7 mouse cellular contexts compared by ENCODE assay signal in the genomic region with DNA sequence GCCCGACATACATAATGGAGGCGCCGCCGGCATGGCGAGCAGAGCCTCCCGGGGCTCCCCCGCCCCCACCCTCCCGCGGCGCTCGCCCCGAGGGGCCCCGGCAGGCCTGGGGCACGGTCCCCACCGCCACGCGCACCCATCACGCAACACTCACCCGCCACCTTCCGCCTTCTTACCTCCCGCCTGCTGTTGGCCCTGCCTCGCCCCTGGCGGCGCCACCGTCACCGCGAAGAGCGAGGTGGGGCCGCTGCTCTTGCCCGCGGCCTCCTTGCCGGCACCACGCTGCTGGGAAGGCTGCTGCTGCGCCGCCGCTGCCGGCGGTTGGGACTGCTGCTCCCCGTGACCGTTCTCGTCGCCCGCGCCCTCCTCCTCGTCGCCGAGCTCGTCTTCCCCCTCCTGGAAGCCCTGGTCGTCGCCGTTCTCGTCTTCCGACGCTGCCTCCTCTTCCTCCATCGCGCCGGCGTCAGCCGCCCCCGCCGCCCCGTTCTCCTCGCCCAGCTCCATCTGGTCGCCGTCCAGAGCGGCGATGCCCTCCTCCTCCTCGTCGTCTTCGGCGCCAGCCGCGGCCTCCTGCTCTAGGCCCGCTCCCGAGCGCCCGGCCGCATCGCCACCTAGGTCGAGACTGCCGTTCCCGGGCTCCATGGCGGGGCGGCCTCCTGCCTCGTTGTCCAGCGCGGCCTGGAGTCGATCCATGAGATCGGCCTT. TPM values are rescaled to one million over a fixed set of nuclear protein-coding genes. Genes with fewer than 3 reads are reported as not detected.
DNase-seq lines count a peak whose midpoint lies in the region; ATAC-seq and TF ChIP-seq lines count a peak whose summit lies in the region.

No protein-coding gene starts in this region.

- peak overlapping the region; percentile 100 for H3K9ac ChIP-seq in liver, embryonic 11.5 days (ENCODE audit: low read depth, low read length)
- H3K9ac ChIP-seq in midbrain, postnatal 0 days (replicated peaks; ENCODE audit: low read length, poor library complexity, severe bottlenecking) = peak overlapping the region; percentile 100

- ATAC-seq in liver, embryonic 11.5 days (replicated peaks; ENCODE audit: low FRiP score) = peak; percentile 22
- peak; percentile 62 for ATAC-seq in midbrain, postnatal 0 days (ENCODE audit: low FRiP score)

- TF ChIP-seq CTCF in cortical plate, adult 2 months (IDR thresholded peaks at IDR 0.05; ENCODE audit: extremely low read depth, insufficient read depth, low read length) = no peak
- TF ChIP-seq CTCF in midbrain, postnatal 0 days (IDR thresholded peaks at IDR 0.05) = peak; percentile 15
- no peak for TF ChIP-seq CTCF in testis, adult 2 months (IDR thresholded peaks at IDR 0.05; ENCODE audit: control insufficient read depth, insufficient read depth, insufficient replicate concordance, low read depth, low read length)

- peak overlapping the region; percentile 97 for H3K4me3 ChIP-seq in cortical plate, adult 2 months (ENCODE audit: insufficient read depth, low read length)
- H3K4me3 ChIP-seq in liver, embryonic 11.5 days (ENCODE audit: low read depth, low read length) = peak overlapping the region; percentile 100
- H3K4me3 ChIP-seq in midbrain, postnatal 0 days (ENCODE audit: low read depth, low read length) = peak overlapping the region; percentile 99
- peak overlapping the region; percentile 99 for H3K4me3 ChIP-seq in testis, adult 2 months (ENCODE audit: control insufficient read depth, low read depth, low read length)

- no peaks in the 10 kb centered on the region for H3K27me3 ChIP-seq in liver, embryonic 11.5 days (replicated peaks; ENCODE audit: control insufficient read depth, insufficient read depth, low read length)
- H3K27me3 ChIP-seq in midbrain, postnatal 0 days (ENCODE audit: insufficient read depth, low read length) = no peaks in the 10 kb centered on the region
- no peaks in the 10 kb centered on the region for H3K27me3 ChIP-seq in testis, adult 2 months (ENCODE audit: control insufficient read depth, insufficient read depth, low read length)

- H3K36me3 ChIP-seq in liver, embryonic 11.5 days (ENCODE audit: control insufficient read depth, insufficient read depth, low read length) = peaks cover 22% of the 10 kb centered on the region
- H3K36me3 ChIP-seq in midbrain, postnatal 0 days (ENCODE audit: insufficient read depth, low read length) = peaks cover 12% of the 10 kb centered on the region
- peaks cover 7% of the 10 kb centered on the region for H3K36me3 ChIP-seq in testis, adult 2 months (ENCODE audit: control insufficient read depth, insufficient read depth, low read length)

- peak; percentile 24 for DNase-seq in 3T3-L1 (ENCODE audit: low read depth, low spot score)
- peak; percentile 73 to 77 for DNase-seq in B cell, adult 2 months
- DNase-seq in heart, postnatal 25 days (ENCODE audit: low spot score) = peak; percentile 10
- DNase-seq in liver, embryonic 11.5 days (ENCODE audit: low spot score) = peak; percentile 63
- peak; percentile 37 for DNase-seq in midbrain, postnatal 0 days (ENCODE audit: low spot score)

- under 1% methylated on average over 81 of the region's 89 CpGs for WGBS in liver, embryonic 11.5 days
- whole genome bisulfite sequencing in midbrain, postnatal 0 days = under 1% methylated on average over 70 of the region's 89 CpGs

- H3K4me1 ChIP-seq in cortical plate, adult 2 months (ENCODE audit: control insufficient read depth, insufficient read depth, low read length) = peaks cover 1% of the 10 kb centered on the region; the same call in 1 of the 2 replicates
- H3K4me1 ChIP-seq in liver, embryonic 11.5 days (replicated peaks; ENCODE audit: control insufficient read depth, insufficient read depth, low read length) = peaks cover 15% of the 10 kb centered on the region
- peaks cover 2% of the 10 kb centered on the region; the same call in 1 of the 2 replicates for H3K4me1 ChIP-seq in midbrain, postnatal 0 days (ENCODE audit: insufficient read depth, low read length)
- H3K4me1 ChIP-seq in testis, adult 2 months (ENCODE audit: control insufficient read depth, insufficient read depth, low read length) = no peaks in the 10 kb centered on the region

- intact Hi-C loops in heart, postnatal 25 days (cut with DNase I) = loop anchor here (1.0 kb wide), 2 partner anchors 18 to 32 kb away; partner anchors contain the start of gene Cox20

- H3K27ac ChIP-seq in cortical plate, adult 2 months (ENCODE audit: insufficient read depth, low read length) = peak overlapping the region; percentile 100
- peak overlapping the region; percentile 100 for H3K27ac ChIP-seq in liver, embryonic 11.5 days (ENCODE audit: low read depth, low read length)
- H3K27ac ChIP-seq in midbrain, postnatal 0 days (ENCODE audit: low read depth, low read length) = peak overlapping the region; percentile 100
- peak overlapping the region; percentile 89 for H3K27ac ChIP-seq in testis, adult 2 months (ENCODE audit: control insufficient read depth, insufficient read depth, low read depth, low read length)

- peak overlapping the region; percentile 37 for H3K4me2 ChIP-seq in liver, embryonic 11.5 days
- H3K4me2 ChIP-seq in midbrain, postnatal 0 days (ENCODE audit: low read depth, low read length, poor library complexity, severe bottlenecking) = peak overlapping the region; percentile 38

- no peak for TF ChIP-seq POLR2A in cortical plate, adult 2 months (IDR thresholded peaks at IDR 0.05; ENCODE audit: extremely low read depth, insufficient read depth, low read length)
- TF ChIP-seq POLR2A in testis, adult 2 months (IDR thresholded peaks at IDR 0.05; ENCODE audit: control insufficient read depth, low read depth, low read length) = no peak; the same call in 1 of the 2 replicates

- no peaks in the 10 kb centered on the region for H3K9me3 ChIP-seq in liver, embryonic 11.5 days (ENCODE audit: control insufficient read depth, low read length)
- no peaks in the 10 kb centered on the region for H3K9me3 ChIP-seq in midbrain, postnatal 0 days (ENCODE audit: low read length)

RNA-seq across cellular contexts. Expression of gene Hnrnpu, which starts 0.7 kb away (rescaled TPM):
- 317 and 349 TPM in 2 replicates for polyA plus RNA-seq in cortical plate, adult 2 months (2012; rRNA removed)
- 100 to 1,000 TPM; 158 to 184 TPM for total RNA-seq in heart, postnatal 25 days (2021)
- polyA plus RNA-seq in liver, embryonic 11.5 days (2014; fragmentation: Nextera tagmentation; extraction: Ambion mirVana) = 571 and 620 TPM in 2 replicates
- 177 and 211 TPM in 2 replicates for total RNA-seq in midbrain, postnatal 0 days (2014; rRNA removed)
- 136 and 161 TPM in 2 replicates for polyA plus RNA-seq in midbrain, postnatal 0 days (2015; fragmentation: Nextera tagmentation; extraction: Ambion mirVana)
- polyA plus RNA-seq in testis, adult 2 months (2012; rRNA removed) = 137 and 147 TPM in 2 replicates

RNA-seq across cellular contexts. Expression of gene Cox20, which starts 18.0 kb away (rescaled TPM):
- polyA plus RNA-seq in cortical plate, adult 2 months (2012; rRNA removed) = 62.8 and 63.5 TPM in 2 replicates
- total RNA-seq in heart, postnatal 25 days (2021) = 100 to 1,000 TPM; 103 to 125 TPM
- 108 and 129 TPM in 2 replicates for polyA plus RNA-seq in liver, embryonic 11.5 days (2014; fragmentation: Nextera tagmentation; extraction: Ambion mirVana)
- 32.0 and 57.6 TPM in 2 replicates for total RNA-seq in midbrain, postnatal 0 days (2014; rRNA removed)
- 92.4 and 108 TPM in 2 replicates for polyA plus RNA-seq in midbrain, postnatal 0 days (2015; fragmentation: Nextera tagmentation; extraction: Ambion mirVana)
- polyA plus RNA-seq in testis, adult 2 months (2012; rRNA removed) = 15.3 and 21.8 TPM in 2 replicates

Comparison
In these comparisons a context has a peak if more than half of its experiments do, and no peak if none do; other contexts are left out.
1. Peak in every context shown above with its lines: DNase-seq, ATAC-seq, H3K4me3 ChIP-seq and H3K27ac ChIP-seq.
2. DNase-seq: peak in every context shown above with its lines; median percentile 75 in B cell, adult 2 months; 63 in liver, embryonic 11.5 days; 37 in midbrain, postnatal 0 days; 24 in 3T3-L1; 10 in heart, postnatal 25 days.